Mouse (Mus musculus): Measurements from ENCODE around the gene Smim8. TPM values are rescaled to one million over a fixed set of nuclear protein-coding genes. Genes with fewer than 3 reads are reported as not detected.
"Not testable (repeated sequence)": the region's sequence is repeated elsewhere in the genome, so short reads cannot be mapped to it uniquely, and the experiment has no call there.

Smim8 gene
- total RNA-seq (2021): 10 to 100 TPM; 35.5 to 38.4 TPM

GRCm38 (mm10) chr4:34777677-34778527, at the start of gene Smim8:
Smim8 (minus strand) TSS chr4:34778423.
- DNase-seq: peak; percentile 96

GRCm38 (mm10) chr4:34823901-34824300, 45.7 kb upstream of the Smim8 start:
- DNase-seq: no peak

- DNase-seq: no peak
Measured at GRCm38 (mm10) chr4:34819904-34820303, 41.7 kb upstream of the Smim8 start.

- no peak for DNase-seq
Measured at GRCm38 (mm10) chr4:34801166-34802034, 23.2 kb upstream of the Smim8 start.

- DNase-seq: no peak
Measured at GRCm38 (mm10) chr4:34798005-34798404, 19.8 kb upstream of the Smim8 start.

GRCm38 (mm10) chr4:34797294-34797983, 19.2 kb upstream of the Smim8 start:
- DNase-seq: no peak

GRCm38 (mm10) chr4:34796294-34796693, 18.1 kb upstream of the Smim8 start:
- DNase-seq: no peak

- no peak for DNase-seq
Measured at GRCm38 (mm10) chr4:34786476-34786875, 8.3 kb upstream of the Smim8 start.

- DNase-seq: no peak
Measured at GRCm38 (mm10) chr4:34785646-34786045, 7.4 kb upstream of the Smim8 start.

- no peak for DNase-seq
Measured at GRCm38 (mm10) chr4:34784865-34785264, 6.6 kb upstream of the Smim8 start.

- peak; percentile 31 for DNase-seq
Measured at GRCm38 (mm10) chr4:34782730-34783129, 4.5 kb upstream of the Smim8 start.

- DNase-seq: no peak
Measured at GRCm38 (mm10) chr4:34771652-34772371, 6.4 kb downstream of the Smim8 start.

- no peak for DNase-seq
Measured at GRCm38 (mm10) chr4:34756163-34756562, 22.1 kb downstream of the Smim8 start, which contains the start of gene Gm136. Gm136 (minus strand) TSS chr4:34756263.

- peak; percentile 16 for DNase-seq
Measured at GRCm38 (mm10) chr4:34749236-34749635, 29.0 kb downstream of the Smim8 start.

GRCm38 (mm10) chr4:34734461-34734860, 43.8 kb downstream of the Smim8 start:
- no peak for DNase-seq

GRCm38 (mm10) chr4:34733415-34733814, 44.8 kb downstream of the Smim8 start:
- DNase-seq: not testable (repeated sequence)

- DNase-seq: peak; percentile 77
Measured at GRCm38 (mm10) chr4:34729851-34730341, 48.3 kb downstream of the Smim8 start, which contains the start of gene Cfap206. Cfap206 (minus strand) TSS chr4:34730206.

- DNase-seq: not testable (repeated sequence)
Measured at GRCm38 (mm10) chr4:34725710-34726109, 52.5 kb downstream of the Smim8 start.

- DNase-seq: no peak
Measured at GRCm38 (mm10) chr4:34724306-34724705, 53.9 kb downstream of the Smim8 start.

- DNase-seq: no peak
Measured at GRCm38 (mm10) chr4:34723186-34723585, 55.0 kb downstream of the Smim8 start.

- no peak for DNase-seq
Measured at GRCm38 (mm10) chr4:34720127-34720895, 57.9 kb downstream of the Smim8 start.
